Mouse (Mus musculus): ENCODE data around the gene Olfr1511.
"Not testable (repeated sequence)": the region's sequence is repeated elsewhere in the genome, so short reads cannot be mapped to it uniquely, and the experiment has no call there.

The Olfr1511 gene

GRCm38 (mm10) chr14:52397279-52397678, at the start of gene Olfr1511:
Gene Olfr1511, minus strand, starts transcription at chr14:52397379.
- DNase-seq (ENCODE audit: low spot score in 2 of 2) = no peak

GRCm38 (mm10) chr14:52442690-52443089, 45.5 kb upstream of the Olfr1511 start, which contains the start of gene Olfr1509:
Gene Olfr1509, plus strand, starts transcription at chr14:52442990.
- DNase-seq (ENCODE audit: low spot score in 2 of 2) = no peak

DNA sequence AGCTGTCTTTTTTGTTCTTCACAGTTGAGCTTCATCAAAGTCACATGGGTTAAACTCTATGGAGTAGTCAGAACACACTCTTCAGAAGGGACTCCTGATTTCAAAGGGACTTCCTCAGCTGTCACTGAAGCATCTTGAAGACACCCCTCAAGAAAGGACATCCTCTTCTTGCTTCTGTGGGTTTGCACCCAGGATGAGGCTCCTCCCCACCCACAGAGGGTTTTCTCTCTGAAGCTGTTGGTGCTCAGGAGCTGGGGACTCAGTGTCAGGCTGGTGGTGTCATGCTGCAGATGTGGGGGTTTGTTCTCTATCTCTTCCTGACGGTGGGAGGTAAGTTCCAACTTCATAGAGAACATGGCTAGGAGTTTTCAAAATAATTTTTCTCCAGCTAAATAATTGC, 30.5 kb upstream of the Olfr1511 start:
- no peak for DNase-seq (ENCODE audit: low spot score in 2 of 2)

GRCm38 (mm10) chr14:52414273-52414672, 17.1 kb upstream of the Olfr1511 start, which contains the start of gene Olfr1510:
Gene Olfr1510, minus strand, starts transcription at chr14:52414373.
- DNase-seq (ENCODE audit: low spot score in 2 of 2) = no peak

DNA sequence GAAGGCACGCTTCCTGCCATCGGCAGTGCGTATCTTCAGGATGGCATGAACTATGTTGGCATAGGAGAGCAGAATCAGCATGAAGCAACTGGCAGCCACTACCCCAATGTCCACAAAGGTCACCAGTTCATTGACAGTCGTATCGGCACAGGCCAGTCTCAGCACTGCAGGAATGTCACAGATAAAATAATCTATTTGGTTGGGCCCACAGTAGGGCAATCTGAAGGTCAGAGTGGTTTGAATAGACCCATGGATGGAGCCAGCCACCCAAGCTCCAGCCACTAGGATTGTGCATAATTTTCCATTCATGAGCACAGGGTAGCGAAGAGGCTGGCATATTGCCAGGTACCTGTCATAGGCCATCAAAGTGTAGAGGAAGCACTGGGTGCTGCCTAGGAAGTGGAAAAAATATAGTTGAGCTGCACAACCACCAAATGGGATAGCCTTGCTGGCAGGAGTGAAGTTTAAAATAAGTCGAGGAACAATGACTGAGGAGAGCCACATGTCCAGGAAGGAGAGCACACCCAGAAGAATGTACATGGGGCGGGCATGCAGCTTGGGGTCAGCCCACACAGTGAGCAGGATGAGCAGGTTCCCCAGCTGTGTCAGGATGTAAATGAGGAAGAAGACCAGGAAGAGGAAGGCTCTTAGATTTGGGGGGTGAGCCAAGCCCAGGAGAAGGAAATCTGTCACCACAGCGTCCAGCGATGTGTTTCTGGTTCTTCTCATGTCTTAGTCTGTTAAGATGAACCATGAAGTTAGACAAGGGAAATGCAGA, 13.2 kb upstream of the Olfr1511 start:
- not testable (repeated sequence) for DNase-seq (ENCODE audit: low spot score in 2 of 2)

DNA sequence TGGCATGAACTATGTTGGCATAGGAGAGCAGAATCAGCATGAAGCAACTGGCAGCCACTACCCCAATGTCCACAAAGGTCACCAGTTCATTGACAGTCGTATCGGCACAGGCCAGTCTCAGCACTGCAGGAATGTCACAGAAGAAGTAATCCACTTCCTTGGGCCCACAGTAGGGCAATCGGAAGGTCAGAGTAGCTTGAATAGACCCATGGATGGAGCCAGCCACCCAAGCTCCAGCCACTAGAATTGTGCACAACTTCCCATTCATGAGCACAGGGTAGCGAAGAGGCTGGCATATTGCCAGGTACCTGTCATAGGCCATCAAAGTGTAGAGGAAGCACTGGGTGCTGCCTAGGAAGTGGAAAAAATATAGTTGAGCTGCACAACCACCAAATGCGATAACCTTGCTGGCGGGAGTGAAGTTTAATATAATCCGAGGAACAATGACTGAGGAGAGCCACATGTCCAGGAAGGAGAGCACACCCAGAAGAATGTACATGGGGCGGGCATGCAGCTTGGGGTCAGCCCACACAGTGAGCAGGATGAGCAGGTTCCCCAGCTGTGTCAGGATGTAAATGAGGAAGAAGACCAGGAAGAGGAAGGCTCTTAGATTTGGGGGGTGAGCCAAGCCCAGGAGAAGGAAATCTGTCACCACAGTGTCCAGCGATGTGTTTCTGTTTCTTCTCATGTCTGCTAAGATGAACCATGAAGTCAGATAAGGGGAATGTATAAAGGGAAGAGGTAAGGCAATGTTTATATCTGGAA, 6.9 kb downstream of the Olfr1511 start:
- DNase-seq (ENCODE audit: low spot score in 2 of 2) = not testable (repeated sequence)

DNA sequence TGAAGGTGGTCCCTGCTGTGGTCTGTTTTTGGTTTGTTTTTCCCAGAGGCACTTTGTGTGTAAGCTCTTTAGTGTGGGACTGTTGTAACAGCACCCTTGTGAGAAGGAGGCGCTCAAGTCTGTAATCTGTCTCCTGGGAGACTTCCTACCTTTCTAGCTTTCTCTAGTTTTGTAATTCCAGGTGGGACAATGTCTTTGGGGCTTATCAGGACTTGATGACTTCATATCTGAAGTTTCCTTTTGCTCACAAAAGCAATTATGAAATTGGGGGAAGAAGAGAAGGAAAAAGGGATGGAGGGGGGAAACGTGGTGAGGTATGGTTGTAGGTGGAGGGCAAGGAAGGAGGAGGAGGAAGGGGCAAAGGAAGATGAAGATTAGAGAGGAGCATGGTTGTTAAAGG, 18.1 kb downstream of the Olfr1511 start, which contains the start of gene Olfr1512:
Gene Olfr1512, minus strand, starts transcription at position 101 of the 400 bp plus-strand sequence.
- no peak for DNase-seq (ENCODE audit: low spot score in 2 of 2)

GRCm38 (mm10) chr14:52368741-52369140, 28.4 kb downstream of the Olfr1511 start:
- no peak for DNase-seq (ENCODE audit: low spot score in 2 of 2)

DNA sequence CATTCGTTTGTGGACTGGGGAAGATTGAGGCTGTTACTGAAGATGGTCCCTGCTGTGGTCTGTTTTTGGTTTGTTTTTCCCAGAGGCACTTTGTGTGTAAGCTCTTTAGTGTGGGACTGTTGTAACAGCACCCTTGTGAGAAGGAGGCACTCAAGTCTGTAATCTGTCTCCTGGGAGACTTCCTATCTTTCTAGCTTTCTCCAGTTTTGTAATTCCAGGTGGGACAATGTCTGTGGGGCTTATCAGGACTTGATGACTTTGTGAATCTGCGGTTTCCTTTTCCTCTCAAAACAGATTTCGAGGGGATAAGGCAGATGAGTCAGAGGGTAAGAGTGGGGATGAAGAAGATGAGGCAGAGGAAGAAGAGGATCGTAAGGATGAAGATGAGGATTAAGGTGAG, 40.9 kb downstream of the Olfr1511 start, which contains the start of gene Olfr1513:
Gene Olfr1513, minus strand, starts transcription at position 101 of the 400 bp plus-strand sequence.
- DNase-seq (ENCODE audit: low spot score in 2 of 2) = no peak
